ENCODE assay signal across 12 mouse cellular contexts in genomic region chr9:37457151-37457550, GRCm38 (mm10). TPM values are rescaled to one million over a fixed set of nuclear protein-coding genes. Genes with fewer than 3 reads are reported as not detected.
DNase-seq lines count a peak whose midpoint lies in the region; TF ChIP-seq lines count a peak whose summit lies in the region.
"Had no signal": no experiment of that assay in that cellular context is flagged by ENCODE, and none has a peak within 500 bp of the region (broad histone marks: within the 10 kb centered on the region; RNA-seq: fewer than 3 reads in every experiment).

No protein-coding gene starts in this region.

- WGBS in midbrain, embryonic 10.5 days: 29% methylated on average over 1 of the region's 1 CpGs
- 72% methylated on average over 1 of the region's 1 CpGs for WGBS in olfactory bulb, adult 2 months

- peaks cover 67% of the 10 kb centered on the region for H3K4me1 ChIP-seq in midbrain, embryonic 10.5 days
- peaks cover 20% of the 10 kb centered on the region for H3K4me1 ChIP-seq in olfactory bulb, adult 2 months (ENCODE audit: control insufficient read depth, insufficient read depth, low read length)

- peak; percentile 28 for DNase-seq in embryo, embryonic 10.5 days (ENCODE audit: low spot score)
- no peak for DNase-seq in embryo, embryonic 11 days
- no peak for DNase-seq in layer of hippocampus, adult 2 months (ENCODE audit: low spot score in 2 of 2)
- DNase-seq in layer of hippocampus, postnatal 14 days (ENCODE audit: low spot score in 2 of 2): no peak
- no peak for DNase-seq in midbrain, embryonic 10.5 days (ENCODE audit: low spot score)
- no peak for DNase-seq in retina, embryonic 14.5 days (ENCODE audit: low spot score)
- no peak for DNase-seq in liver
- DNase-seq: kidney, adult 18-20 months; liver, embryonic 13.5 days; lung, postnatal 36 days had no signal

- TF ChIP-seq CTCF in layer of hippocampus, adult 2 months (conservative IDR thresholded peaks at IDR 0.05): no peak
- TF ChIP-seq CTCF in olfactory bulb, adult 2 months (IDR thresholded peaks at IDR 0.05; ENCODE audit: insufficient read depth, low read depth, low read length): no peak

- TF ChIP-seq POLR2A in olfactory bulb, adult 2 months (IDR thresholded peaks at IDR 0.05; ENCODE audit: insufficient read depth, low read depth, low read length): no peak

- no peak overlapping the region; the same call in 1 of the 2 replicates for H3K4me3 ChIP-seq in layer of hippocampus, adult 2 months
- peak overlapping the region; percentile 48; the same call in 1 of the 2 replicates for H3K4me3 ChIP-seq in midbrain, embryonic 10.5 days
- no peak overlapping the region for H3K4me3 ChIP-seq in olfactory bulb, adult 2 months (ENCODE audit: insufficient read depth, low read depth, low read length)

- H3K27me3 ChIP-seq in midbrain, embryonic 10.5 days (ENCODE audit: low read depth, poor library complexity, severe bottlenecking): peaks cover 100% of the 10 kb centered on the region

- H3K27ac ChIP-seq in layer of hippocampus, adult 2 months: peak overlapping the region; percentile 63; the same call in 1 of the 2 replicates
- no peak overlapping the region for H3K27ac ChIP-seq in midbrain, embryonic 10.5 days (replicated peaks)
- H3K27ac ChIP-seq in olfactory bulb, adult 2 months (ENCODE audit: insufficient read depth, low read depth, low read length): 0 out of 2 replicates have a peak overlapping the region, but pooled peaks have one; percentile 7
- H3K27ac ChIP-seq: liver, embryonic 13.5 days had no signal

- H3K9me3 ChIP-seq in midbrain, embryonic 10.5 days (replicated peaks): no peaks in the 10 kb centered on the region
- H3K9me3 ChIP-seq: liver, embryonic 13.5 days had no signal

- H3K36me3 ChIP-seq in midbrain, embryonic 10.5 days: no peaks in the 10 kb centered on the region
- H3K36me3 ChIP-seq: liver, embryonic 13.5 days had no signal

RNA-seq across cellular contexts. Expression of gene Robo3, which starts 24.1 kb away (rescaled TPM):
- total RNA-seq in layer of hippocampus, adult 2 months (2021): 10 to 100 TPM; 14.8 to 19.0 TPM
- total RNA-seq in layer of hippocampus, postnatal 14 days (2021): 10 to 100 TPM; 19.0 to 22.3 TPM
- 13.1 and 36.6 TPM in 2 replicates for polyA plus RNA-seq in midbrain, embryonic 10.5 days (2016; fragmentation: Nextera tagmentation; extraction: Ambion mirVana)
- not detected in 2 replicates for polyA plus RNA-seq in olfactory bulb, adult 2 months (2012; ENCODE audit: insufficient read depth, insufficient read length, low replicate concordance, missing spikeins)
- total RNA-seq: heart, adult 8-10 months had no signal

RNA-seq across cellular contexts. Expression of gene Msantd2, which starts 32.0 kb away (rescaled TPM):
- total RNA-seq in layer of hippocampus, adult 2 months (2021): 10 to 100 TPM; 20.5 to 25.6 TPM
- 10 to 100 TPM; 22.3 to 22.7 TPM for total RNA-seq in layer of hippocampus, postnatal 14 days (2021)
- polyA plus RNA-seq in midbrain, embryonic 10.5 days (2016; fragmentation: Nextera tagmentation; extraction: Ambion mirVana): 33.0 and 33.6 TPM in 2 replicates
- polyA plus RNA-seq in olfactory bulb, adult 2 months (2012; ENCODE audit: insufficient read depth, insufficient read length, low replicate concordance, missing spikeins): not detected in 2 replicates

RNA-seq across cellular contexts. Expression of gene Robo4, which starts 55.5 kb away (rescaled TPM):
- total RNA-seq in layer of hippocampus, adult 2 months (2021): 1 to 10 TPM; 4.9 to 5.8 TPM
- 1 to 10 TPM; 7.6 to 9.9 TPM for total RNA-seq in layer of hippocampus, postnatal 14 days (2021)
- 5.6 and 6.0 TPM in 2 replicates for polyA plus RNA-seq in midbrain, embryonic 10.5 days (2016; fragmentation: Nextera tagmentation; extraction: Ambion mirVana)
- not detected in 2 replicates for polyA plus RNA-seq in olfactory bulb, adult 2 months (2012; ENCODE audit: insufficient read depth, insufficient read length, low replicate concordance, missing spikeins)
